Mouse (Mus musculus): Measurements from ENCODE around the gene Gm20716. TPM values are rescaled to one million over a fixed set of nuclear protein-coding genes. Genes with fewer than 3 reads are reported as not detected.

Gene Gm20716
- polyA plus RNA-seq, 1 experiment from 2014 or later: 5.5 TPM

DNA sequence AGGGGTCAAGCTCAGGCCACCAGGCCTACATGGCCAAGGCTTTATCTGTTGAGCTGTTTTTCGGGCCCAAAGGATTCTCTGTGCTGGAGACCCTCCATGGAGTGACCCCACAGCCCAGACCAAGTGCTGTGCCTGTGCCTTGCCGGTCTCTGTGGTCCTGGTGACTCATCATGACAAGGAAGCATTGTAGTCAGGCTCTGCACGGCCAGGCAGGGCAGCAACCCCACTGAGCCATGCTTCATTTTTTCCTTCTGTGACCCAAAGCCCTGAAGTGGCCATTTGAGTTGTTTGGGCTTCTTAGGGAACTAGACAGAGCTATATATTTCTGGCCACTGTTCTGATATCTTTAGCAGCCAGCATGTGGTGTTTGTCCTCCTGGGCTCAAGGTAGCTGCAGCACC, 62.4 kb downstream of the Gm20716 start:
- no peaks in the 10 kb centered on the region for H3K27me3 ChIP-seq (ENCODE audit: control insufficient read depth, insufficient read depth, low read length)
- H3K9ac ChIP-seq (ENCODE audit: low read length): no peak overlapping the region
- no peak overlapping the region for H3K4me2 ChIP-seq (replicated peaks; ENCODE audit: low read depth)
- no peaks in the 10 kb centered on the region for H3K9me3 ChIP-seq (ENCODE audit: control insufficient read depth, low read length)
- no peak overlapping the region for H3K4me3 ChIP-seq (ENCODE audit: low read depth, low read length)
- H3K27ac ChIP-seq (replicated peaks): no peak overlapping the region
- H3K36me3 ChIP-seq (ENCODE audit: control insufficient read depth, insufficient read depth, low read length): no peaks in the 10 kb centered on the region
- H3K4me1 ChIP-seq (replicated peaks; ENCODE audit: control insufficient read depth, insufficient read depth): peaks cover 5% of the 10 kb centered on the region
- no peak for TF ChIP-seq CTCF (IDR thresholded peaks at IDR 0.05; ENCODE audit: low read depth)
- TF ChIP-seq EP300 (optimal IDR thresholded peaks at IDR 0.05): no peak
- WGBS: 49% methylated on average over 3 of the region's 3 CpGs
- ATAC-seq (ENCODE audit: low FRiP score, low TSS enrichment) (no peak), DNase-seq (ENCODE audit: low spot score) (no peak)

DNA sequence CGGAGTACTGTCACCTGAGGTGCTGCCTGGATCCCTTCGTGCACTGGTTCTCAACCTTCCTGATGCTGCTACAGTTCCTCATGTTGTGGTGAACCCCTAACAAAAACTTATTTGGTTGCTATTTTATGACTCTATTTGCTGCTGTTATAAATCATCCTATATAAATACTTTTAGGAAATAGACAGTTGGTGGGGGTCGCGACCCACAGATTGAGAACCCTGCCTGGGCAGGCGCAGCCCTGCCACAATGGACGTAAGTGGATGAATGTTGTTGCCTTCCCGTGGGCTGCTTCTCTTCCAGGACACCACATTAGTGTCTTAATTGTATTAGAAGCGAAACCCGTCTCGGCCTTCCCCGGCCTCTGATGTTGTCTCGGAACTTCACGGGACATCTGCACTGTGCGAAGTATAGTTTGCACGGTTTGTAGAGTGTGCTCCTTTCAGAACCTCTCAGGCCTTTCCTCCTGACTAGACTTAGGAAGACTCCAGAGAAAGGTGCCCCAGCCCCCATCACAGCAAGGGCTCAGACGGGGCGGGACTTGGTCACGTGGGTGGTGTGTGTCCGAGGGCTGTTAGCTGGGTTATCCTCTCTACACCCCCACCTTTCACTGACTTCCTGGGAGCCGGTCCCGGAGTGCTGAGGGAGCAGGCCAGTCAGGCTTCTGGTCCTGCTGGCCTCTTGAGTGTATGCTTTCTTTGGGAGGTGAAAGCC, 63.3 kb downstream of the Gm20716 start:
- Histone ChIP-seq H3K27me3 (ENCODE audit: control insufficient read depth, insufficient read depth, low read length) (no peaks in the 10 kb centered on the region), H3K4me2 (replicated peaks; ENCODE audit: low read depth) (no peak overlapping the region), H3K4me3 (ENCODE audit: low read depth, low read length) (no peak overlapping the region), H3K27ac (replicated peaks) (no peak overlapping the region), H3K9ac (ENCODE audit: low read length) (no peak overlapping the region), H3K36me3 (ENCODE audit: control insufficient read depth, insufficient read depth, low read length) (no peaks in the 10 kb centered on the region), H3K4me1 (replicated peaks; ENCODE audit: control insufficient read depth, insufficient read depth) (peaks cover 5% of the 10 kb centered on the region), H3K9me3 (ENCODE audit: control insufficient read depth, low read length) (no peaks in the 10 kb centered on the region)
- ATAC-seq (ENCODE audit: low FRiP score, low TSS enrichment) (no peak), DNase-seq (ENCODE audit: low spot score) (peak; percentile 40)
- TF ChIP-seq CTCF (IDR thresholded peaks at IDR 0.05; ENCODE audit: low read depth): no peak
- no peak for TF ChIP-seq EP300 (optimal IDR thresholded peaks at IDR 0.05)
- 43% methylated on average over 21 of the region's 21 CpGs for WGBS

DNA sequence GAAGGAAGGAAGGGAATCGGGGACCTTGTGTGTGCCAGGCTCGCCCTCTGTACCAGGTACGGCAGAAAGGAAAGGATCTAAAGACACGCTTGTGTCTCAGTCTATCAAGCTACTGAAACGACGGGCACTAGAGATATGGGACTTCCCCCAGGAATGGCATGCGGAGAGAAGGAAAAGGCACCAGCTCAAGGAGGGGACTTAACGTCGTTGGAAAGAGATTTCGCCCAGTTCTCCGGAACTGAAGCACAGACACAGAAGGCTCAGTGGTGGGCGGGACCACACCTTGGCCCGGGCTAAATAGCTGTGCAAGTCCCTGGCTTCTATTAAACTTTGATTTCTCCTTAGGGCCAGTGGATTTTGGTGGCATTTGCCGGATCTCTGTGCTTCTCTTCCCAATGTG, 68.2 kb downstream of the Gm20716 start:
- Histone ChIP-seq H3K4me2 (replicated peaks; ENCODE audit: low read depth) (peak overlapping the region; percentile 53), H3K4me1 (replicated peaks; ENCODE audit: control insufficient read depth, insufficient read depth) (peaks cover 2% of the 10 kb centered on the region), H3K27me3 (ENCODE audit: control insufficient read depth, insufficient read depth, low read length) (no peaks in the 10 kb centered on the region), H3K36me3 (ENCODE audit: control insufficient read depth, insufficient read depth, low read length) (no peaks in the 10 kb centered on the region), H3K9ac (ENCODE audit: low read length) (peak overlapping the region; percentile 50), H3K4me3 (ENCODE audit: low read depth, low read length) (peak overlapping the region; percentile 22), H3K27ac (replicated peaks) (peak overlapping the region; percentile 53; the same call in 1 of the 2 replicates), H3K9me3 (ENCODE audit: control insufficient read depth, low read length) (no peaks in the 10 kb centered on the region)
- WGBS: 12% methylated on average over 14 of the region's 14 CpGs
- ATAC-seq (ENCODE audit: low FRiP score, low TSS enrichment): peak; percentile 24
- no peak for TF ChIP-seq CTCF (IDR thresholded peaks at IDR 0.05; ENCODE audit: low read depth)
- TF ChIP-seq EP300 (optimal IDR thresholded peaks at IDR 0.05): no peak
- peak; percentile 49 for DNase-seq (ENCODE audit: low spot score)

DNA sequence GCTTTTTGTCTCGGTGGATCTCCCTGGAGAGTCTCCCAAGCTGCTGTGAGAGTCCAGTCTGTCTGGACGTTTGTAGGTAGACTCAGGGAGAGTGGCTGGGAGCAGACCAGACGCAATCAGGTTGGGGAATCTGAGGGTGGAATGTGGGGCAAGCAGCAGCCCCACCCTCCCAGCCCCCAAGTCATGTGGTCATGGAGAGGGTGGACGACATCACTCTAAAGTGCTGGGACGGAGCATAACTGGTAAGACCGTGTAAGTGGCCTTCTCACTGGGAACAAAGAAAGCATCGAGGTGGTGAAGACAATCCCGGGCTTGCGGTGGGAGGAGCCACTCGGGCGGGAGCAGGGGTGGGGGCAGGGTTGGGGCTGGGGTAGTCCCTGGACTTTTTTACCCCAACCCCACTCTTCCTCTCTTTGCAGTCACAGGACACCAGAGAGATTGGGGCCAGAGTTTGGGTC, 68.6 kb downstream of the Gm20716 start:
- Histone ChIP-seq H3K9ac (ENCODE audit: low read length) (peak overlapping the region; percentile 50), H3K9me3 (ENCODE audit: control insufficient read depth, low read length) (no peaks in the 10 kb centered on the region), H3K4me3 (ENCODE audit: low read depth, low read length) (peak overlapping the region; percentile 22), H3K27me3 (ENCODE audit: control insufficient read depth, insufficient read depth, low read length) (no peaks in the 10 kb centered on the region), H3K4me1 (replicated peaks; ENCODE audit: control insufficient read depth, insufficient read depth) (peaks cover 2% of the 10 kb centered on the region), H3K4me2 (replicated peaks; ENCODE audit: low read depth) (peak overlapping the region; percentile 53), H3K36me3 (ENCODE audit: control insufficient read depth, insufficient read depth, low read length) (no peaks in the 10 kb centered on the region), H3K27ac (replicated peaks) (peak overlapping the region; percentile 53; the same call in 1 of the 2 replicates)
- 5% methylated on average over 11 of the region's 11 CpGs for WGBS
- TF ChIP-seq EP300 (optimal IDR thresholded peaks at IDR 0.05): no peak
- no peak for TF ChIP-seq CTCF (IDR thresholded peaks at IDR 0.05; ENCODE audit: low read depth)
- peak; percentile 38 for DNase-seq (ENCODE audit: low spot score)
- ATAC-seq (ENCODE audit: low FRiP score, low TSS enrichment): peak; percentile 22

DNA sequence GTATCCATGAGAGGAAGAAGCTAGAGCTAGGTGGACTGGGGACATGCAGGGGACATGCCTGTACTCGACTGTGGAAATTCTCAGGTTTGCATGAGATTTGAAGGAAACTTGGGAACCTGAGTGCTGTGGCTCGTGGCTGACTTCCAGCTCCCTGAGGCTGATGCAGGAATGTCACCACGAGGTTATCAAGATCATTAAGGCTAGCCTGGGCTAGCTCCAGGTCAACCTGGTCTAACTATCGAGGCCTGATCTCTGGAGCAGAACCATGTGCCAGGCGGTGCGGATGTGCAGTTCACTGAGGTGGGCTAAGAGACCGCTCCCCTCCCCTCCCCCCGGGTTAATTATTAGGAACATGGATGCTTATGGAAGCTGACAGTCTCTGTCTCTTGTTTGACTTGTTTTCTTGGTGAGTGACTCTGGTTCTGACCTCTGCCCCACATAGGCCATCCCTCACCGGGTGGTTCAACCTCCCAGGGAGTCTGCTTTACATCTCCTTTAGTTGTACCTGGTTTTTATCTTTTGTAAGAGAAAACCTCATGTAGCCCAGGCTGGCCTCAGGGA, 69.7 kb downstream of the Gm20716 start:
- peaks cover 2% of the 10 kb centered on the region for H3K4me1 ChIP-seq (replicated peaks; ENCODE audit: control insufficient read depth, insufficient read depth)
- TF ChIP-seq CTCF (IDR thresholded peaks at IDR 0.05; ENCODE audit: low read depth) (no peak), EP300 (optimal IDR thresholded peaks at IDR 0.05) (no peak)
- DNase-seq (ENCODE audit: low spot score) (no peak), ATAC-seq (ENCODE audit: low FRiP score, low TSS enrichment) (no peak)
- H3K4me2 ChIP-seq (replicated peaks; ENCODE audit: low read depth): no peak overlapping the region
- no peaks in the 10 kb centered on the region for H3K9me3 ChIP-seq (ENCODE audit: control insufficient read depth, low read length)
- no peak overlapping the region for H3K9ac ChIP-seq (ENCODE audit: low read length)
- H3K4me3 ChIP-seq (ENCODE audit: low read depth, low read length): no peak overlapping the region
- no peaks in the 10 kb centered on the region for H3K27me3 ChIP-seq (ENCODE audit: control insufficient read depth, insufficient read depth, low read length)
- WGBS: 81% methylated on average over 9 of the region's 9 CpGs
- H3K27ac ChIP-seq (replicated peaks): no peak overlapping the region
- H3K36me3 ChIP-seq (ENCODE audit: control insufficient read depth, insufficient read depth, low read length): no peaks in the 10 kb centered on the region
